ENCODE assay signal across 28 mouse cellular contexts in the genomic region with DNA sequence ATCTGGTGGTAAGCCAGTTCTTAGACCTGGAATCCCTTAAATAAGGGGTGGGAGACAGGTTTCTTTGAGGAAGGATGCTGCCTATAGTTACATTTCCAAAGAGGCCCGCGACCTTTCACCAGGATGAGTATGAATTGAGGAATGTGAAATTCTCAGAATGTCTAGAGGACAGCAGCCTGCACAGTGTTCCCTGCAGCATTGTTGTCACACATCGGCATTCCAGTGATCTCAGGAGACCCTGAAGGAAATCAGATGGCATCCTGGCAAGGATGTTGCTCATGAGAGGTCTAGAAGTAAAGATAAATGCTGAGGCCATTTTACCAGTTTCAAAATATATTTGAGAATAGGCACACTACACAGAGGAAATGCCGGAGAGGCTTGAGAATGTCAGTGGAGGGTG. TPM values are rescaled to one million over a fixed set of nuclear protein-coding genes. Genes with fewer than 3 reads are reported as not detected.
DNase-seq lines count a peak whose midpoint lies in the region; ATAC-seq and TF ChIP-seq lines count a peak whose summit lies in the region.
"Had no signal": no experiment of that assay in that cellular context is flagged by ENCODE, and none has a peak within 500 bp of the region (broad histone marks: within the 10 kb centered on the region; RNA-seq: fewer than 3 reads in every experiment).

No protein-coding gene starts in this region.

- no peaks in the 10 kb centered on the region for H3K79me2 ChIP-seq in heart, adult 2 months (replicated peaks; ENCODE audit: control insufficient read depth, insufficient read depth, low read length)

- 27% methylated on average over 4 of the region's 4 CpGs for WGBS in heart, embryonic 13.5 days
- 16% methylated on average over 4 of the region's 4 CpGs for WGBS in heart, postnatal 0 days
- WGBS in heart, adult 2 months = 28% methylated on average over 4 of the region's 4 CpGs

- peak overlapping the region; percentile 39 for H3K27ac ChIP-seq in heart, embryonic 13.5 days (replicated peaks)
- peak overlapping the region; percentile 52 for H3K27ac ChIP-seq in heart, postnatal 0 days (ENCODE audit: low read depth)
- H3K27ac ChIP-seq in heart, adult 2 months = no peak overlapping the region
- H3K27ac ChIP-seq: embryonic facial prominence, embryonic 13.5 days; embryonic facial prominence, embryonic 15.5 days; forebrain, embryonic 10.5 days; forebrain, embryonic 12.5 days had no signal

- intact Hi-C loops in heart, adult 2 months (cut with DNase I) = loop anchor here (10.0 kb wide), 1 partner anchor 533 kb away; no protein-coding TSS in a partner anchor

- H3K9ac ChIP-seq in heart, embryonic 13.5 days = no peak overlapping the region
- H3K9ac ChIP-seq in heart, postnatal 0 days (replicated peaks; ENCODE audit: low read depth, low read length) = no peak overlapping the region
- no peak overlapping the region for H3K9ac ChIP-seq in heart, adult 2 months (ENCODE audit: low read depth, low read length)
- H3K9ac ChIP-seq: embryonic facial prominence, embryonic 13.5 days; embryonic facial prominence, embryonic 15.5 days; forebrain, embryonic 12.5 days had no signal

- H3K27me3 ChIP-seq in heart, embryonic 13.5 days (replicated peaks) = no peaks in the 10 kb centered on the region
- H3K27me3 ChIP-seq in heart, postnatal 0 days (ENCODE audit: control insufficient read depth, insufficient read depth, low read length) = no peaks in the 10 kb centered on the region
- H3K27me3 ChIP-seq in heart, adult 2 months (ENCODE audit: control insufficient read depth, insufficient read depth, low read length) = no peaks in the 10 kb centered on the region
- H3K27me3 ChIP-seq: CH12.LX; embryonic facial prominence, embryonic 13.5 days; embryonic facial prominence, embryonic 15.5 days; forebrain, embryonic 12.5 days had no signal

- no peak overlapping the region for H3K4me3 ChIP-seq in heart, embryonic 13.5 days
- H3K4me3 ChIP-seq in heart, postnatal 0 days (ENCODE audit: low read depth, low read length) = no peak overlapping the region
- H3K4me3 ChIP-seq in heart, adult 2 months = no peak overlapping the region
- H3K4me3 ChIP-seq: embryonic facial prominence, embryonic 13.5 days; embryonic facial prominence, embryonic 15.5 days; erythroblast, embryonic 14.5 days; forebrain, embryonic 10.5 days; forebrain, embryonic 12.5 days had no signal

- no peak for ATAC-seq in heart, embryonic 13.5 days (ENCODE audit: extremely low read depth, insufficient number of reproducible peaks, low FRiP score, low TSS enrichment)
- peak; percentile 83 for ATAC-seq in heart, postnatal 0 days (ENCODE audit: insufficient read depth, low read depth)
- ATAC-seq: CD4-positive, CD25-positive, alpha-beta regulatory T cell, adult 4 months; forebrain, embryonic 14.5 days; forebrain, embryonic 16.5 days had no signal

- DNase-seq in heart, adult 11 months = no peak
- DNase-seq in heart, postnatal 0 days (ENCODE audit: low spot score) = peak; percentile 51
- no peak for DNase-seq in heart, adult 2 months
- DNase-seq in 3T3-L1 (ENCODE audit: low read depth, low spot score) = peak; percentile 71
- peak; percentile 75 for DNase-seq in Muller cell, postnatal 12 days (ENCODE audit: inconsistent ontology term)
- DNase-seq in urinary bladder, adult 2 months (ENCODE audit: low spot score) = no peak
- DNase-seq: adrenal gland, adult 2 months; adrenal gland, postnatal 10 days; adrenal gland, postnatal 25 days; B cell, adult 2 months; cerebellum, adult 11 months; cerebellum, adult 18-20 months; cerebellum, adult 8-10 months; cerebellum, adult 9-11 months; cerebellum, postnatal 14 days; cerebellum, postnatal 36 days; embryo, embryonic 11 days had no signal

- TF ChIP-seq CTCF in heart, postnatal 0 days (IDR thresholded peaks at IDR 0.05; ENCODE audit: low read depth) = no peak
- TF ChIP-seq CTCF in heart, adult 2 months (IDR thresholded peaks at IDR 0.05) = no peak

- no peaks in the 10 kb centered on the region for H3K36me3 ChIP-seq in heart, embryonic 13.5 days
- H3K36me3 ChIP-seq in heart, postnatal 0 days (replicated peaks; ENCODE audit: control insufficient read depth, insufficient read depth, low read length) = no peaks in the 10 kb centered on the region
- H3K36me3 ChIP-seq in heart, adult 2 months (ENCODE audit: control insufficient read depth, insufficient read depth, low read length) = no peaks in the 10 kb centered on the region
- H3K36me3 ChIP-seq: embryonic facial prominence, embryonic 13.5 days; embryonic facial prominence, embryonic 15.5 days; forebrain, embryonic 10.5 days; forebrain, embryonic 12.5 days; G1E had no signal

- H3K4me2 ChIP-seq in heart, embryonic 13.5 days = no peak overlapping the region
- no peak overlapping the region for H3K4me2 ChIP-seq in heart, postnatal 0 days (ENCODE audit: low read depth, low read length)
- H3K4me2 ChIP-seq: embryonic facial prominence, embryonic 13.5 days; embryonic facial prominence, embryonic 15.5 days; forebrain, embryonic 12.5 days had no signal

- no peaks in the 10 kb centered on the region for H3K9me3 ChIP-seq in heart, embryonic 13.5 days
- H3K9me3 ChIP-seq in heart, postnatal 0 days (replicated peaks; ENCODE audit: control insufficient read depth, low read length) = no peaks in the 10 kb centered on the region
- H3K9me3 ChIP-seq: embryonic facial prominence, embryonic 13.5 days; embryonic facial prominence, embryonic 15.5 days; forebrain, embryonic 10.5 days; forebrain, embryonic 12.5 days; G1E had no signal

- TF ChIP-seq EP300 in heart, postnatal 0 days (IDR thresholded peaks at IDR 0.05; ENCODE audit: low read depth) = peak; percentile 89
- no peak for TF ChIP-seq EP300 in heart, adult 2 months (IDR thresholded peaks at IDR 0.05; ENCODE audit: insufficient read depth, low read depth, low read length)

- peaks cover 33% of the 10 kb centered on the region for H3K4me1 ChIP-seq in heart, embryonic 13.5 days
- H3K4me1 ChIP-seq in heart, postnatal 0 days (ENCODE audit: control insufficient read depth, insufficient read depth) = peaks cover 19% of the 10 kb centered on the region
- peaks cover 3% of the 10 kb centered on the region for H3K4me1 ChIP-seq in heart, adult 2 months (ENCODE audit: control insufficient read depth, insufficient read depth, low read length)

- TF ChIP-seq POLR2A in heart, adult 2 months (IDR thresholded peaks at IDR 0.05; ENCODE audit: insufficient read depth, low read depth, low read length) = no peak

RNA-seq across cellular contexts. Expression of a gene that starts 5.1 kb away (rescaled TPM):
- polyA plus RNA-seq in heart, embryonic 13.5 days (2015; fragmentation: Nextera tagmentation; extraction: Ambion mirVana) = 25.5 and 27.0 TPM in 2 replicates
- total RNA-seq in heart, postnatal 0 days (2014; rRNA removed; ENCODE audit: low replicate concordance) = 51.0 and 55.8 TPM in 2 replicates
- polyA plus RNA-seq in heart, postnatal 0 days (2015; fragmentation: Nextera tagmentation; extraction: Ambion mirVana) = 19.1 and 20.2 TPM in 2 replicates
- 10 to 100 TPM; 20.0 to 21.7 TPM for total RNA-seq in heart, adult 2 months (2021)
- 5.6 and 10.0 TPM in 2 replicates for polyA plus RNA-seq in heart, adult 2 months (2012; rRNA removed)
- 23.3 and 29.0 TPM in 2 replicates for polyA plus RNA-seq in urinary bladder, adult 2 months (2012; rRNA removed)

RNA-seq across cellular contexts. Expression of a gene that starts 5.7 kb away (rescaled TPM):
- polyA plus RNA-seq in heart, embryonic 13.5 days (2015; fragmentation: Nextera tagmentation; extraction: Ambion mirVana) = 6.2 and 7.5 TPM in 2 replicates
- 2.3 and 5.8 TPM in 2 replicates for total RNA-seq in heart, postnatal 0 days (2014; rRNA removed; ENCODE audit: low replicate concordance)
- polyA plus RNA-seq in heart, postnatal 0 days (2015; fragmentation: Nextera tagmentation; extraction: Ambion mirVana) = 7.5 and 8.6 TPM in 2 replicates
- 1 to 10 TPM; 4.0 TPM for total RNA-seq in heart, adult 2 months (2021)
- polyA plus RNA-seq in heart, adult 2 months (2012; rRNA removed) = 2.9 and 3.5 TPM in 2 replicates
- 6.8 and 9.1 TPM in 2 replicates for polyA plus RNA-seq in urinary bladder, adult 2 months (2012; rRNA removed)

Comparison
In these comparisons a context has a peak if more than half of its experiments do, and no peak if none do; other contexts are left out.
1. DNase-seq: peak in heart, postnatal 0 days (single experiment), 3T3-L1 (single experiment) and Muller cell, postnatal 12 days (single experiment); none in heart, adult 11 months (single experiment), heart, adult 2 months (0 of 2) and urinary bladder, adult 2 months (single experiment).